Mouse (Mus musculus): ENCODE results near the gene Mctp2.

Mctp2 gene

GRCm38 (mm10) chr7:72089463-72090175 is 216.8 kb downstream of the Mctp2 start:
- DNase-seq (ENCODE audit: low spot score in 2 of 2) = no peak

GRCm38 (mm10) chr7:72080705-72081104 is 225.7 kb downstream of the Mctp2 start:
- no peak for DNase-seq (ENCODE audit: low spot score in 2 of 2)

GRCm38 (mm10) chr7:72078896-72079295 is 227.5 kb downstream of the Mctp2 start:
- no peak for DNase-seq (ENCODE audit: low spot score in 2 of 2)

GRCm38 (mm10) chr7:72071418-72072184 is 234.8 kb downstream of the Mctp2 start:
- no peak for DNase-seq (ENCODE audit: low spot score in 2 of 2)

GRCm38 (mm10) chr7:72068454-72068853 is 238.0 kb downstream of the Mctp2 start:
- no peak for DNase-seq (ENCODE audit: low spot score in 2 of 2)

- no peak for DNase-seq (ENCODE audit: low spot score in 2 of 2)
Observed at GRCm38 (mm10) chr7:72066352-72066751, 240.1 kb downstream of the Mctp2 start.

GRCm38 (mm10) chr7:72051759-72052158 is 254.6 kb downstream of the Mctp2 start:
- no peak for DNase-seq (ENCODE audit: low spot score in 2 of 2)

GRCm38 (mm10) chr7:72047588-72048585 is 258.5 kb downstream of the Mctp2 start:
- no peak for DNase-seq (ENCODE audit: low spot score in 2 of 2)

Data from urinary bladder, postnatal 4 days (tissue).